Mouse (Mus musculus) embryonic facial prominence, embryonic 15.5 days (tissue): ENCODE data around the gene Olfr70. TPM values are rescaled to one million over a fixed set of nuclear protein-coding genes. Genes with fewer than 3 reads are reported as not detected.
A peak's percentile ranks its signal among the peaks of the same experiment; 100 is the strongest.

ENCODE experiments used
- ATAC-seq: fragments of 200-750 bp; cut with Nextera tagmentation; 2 replicates; pipeline ENCODE4 v1.8.0; 2017; ENCODE audit warnings: low read depth, moderate TSS enrichment; ENCODE audit not compliant: insufficient number of reproducible peaks, low FRiP score, low TSS enrichment
- H3K27ac ChIP-seq: fragments of 300-500 bp; sonication (generic); replicated peaks from 2 replicates; pipeline ENCODE4 v1.5.1; 2015; ENCODE audit warnings: mild to moderate bottlenecking, inconsistent platforms
- H3K27me3 ChIP-seq: fragments of 300-500 bp; sonication (generic); 2 replicates; pipeline ENCODE4 v1.6.1; 2015; ENCODE audit warnings: inconsistent platforms
- H3K36me3 ChIP-seq: fragments of 300-500 bp; sonication (generic); 2 replicates; pipeline ENCODE4 v1.6.1; 2015; ENCODE audit warnings: mild to moderate bottlenecking, inconsistent platforms
- H3K4me1 ChIP-seq: fragments of 300-500 bp; sonication (generic); 2 replicates; pipeline ENCODE4 v1.6.1; 2015; ENCODE audit warnings: inconsistent platforms
- H3K4me2 ChIP-seq: fragments of 300-500 bp; sonication (generic); replicated peaks from 2 replicates; pipeline ENCODE4 v1.6.1; 2015; ENCODE audit warnings: mild to moderate bottlenecking, inconsistent platforms
- H3K4me3 ChIP-seq: fragments of 300-500 bp; sonication (generic); replicated peaks from 2 replicates; pipeline ENCODE4 v1.5.1; 2015; ENCODE audit warnings: mild to moderate bottlenecking, inconsistent platforms
- H3K9ac ChIP-seq: fragments of 300-500 bp; sonication (generic); 2 replicates; pipeline ENCODE4 v1.6.1; 2015; ENCODE audit warnings: inconsistent platforms
- H3K9me3 ChIP-seq: fragments of 300-500 bp; sonication (generic); replicated peaks from 2 replicates; pipeline ENCODE4 v1.6.1; 2016; ENCODE audit warnings: inconsistent platforms
- WGBS: fragments of 180-500 bp; shearing (Covaris S2); methylation state at CpG from one replicate; pipeline ENCODE4 v1.1.7; 2015; 5-methylcytosine and 5-hydroxymethylcytosine counted together
- polyA plus RNA-seq: library from polyadenylated mRNA; unstranded; fragments of >200 nt; fragmentation: Nextera tagmentation; extraction: Ambion mirVana; gene quantifications from 2 replicates; pipeline ENCODE4 v1.2.1, GENCODE M21; 2015

Gene Olfr70
- polyA plus RNA-seq, 1 experiment from 2014 or later = not detected

DNA sequence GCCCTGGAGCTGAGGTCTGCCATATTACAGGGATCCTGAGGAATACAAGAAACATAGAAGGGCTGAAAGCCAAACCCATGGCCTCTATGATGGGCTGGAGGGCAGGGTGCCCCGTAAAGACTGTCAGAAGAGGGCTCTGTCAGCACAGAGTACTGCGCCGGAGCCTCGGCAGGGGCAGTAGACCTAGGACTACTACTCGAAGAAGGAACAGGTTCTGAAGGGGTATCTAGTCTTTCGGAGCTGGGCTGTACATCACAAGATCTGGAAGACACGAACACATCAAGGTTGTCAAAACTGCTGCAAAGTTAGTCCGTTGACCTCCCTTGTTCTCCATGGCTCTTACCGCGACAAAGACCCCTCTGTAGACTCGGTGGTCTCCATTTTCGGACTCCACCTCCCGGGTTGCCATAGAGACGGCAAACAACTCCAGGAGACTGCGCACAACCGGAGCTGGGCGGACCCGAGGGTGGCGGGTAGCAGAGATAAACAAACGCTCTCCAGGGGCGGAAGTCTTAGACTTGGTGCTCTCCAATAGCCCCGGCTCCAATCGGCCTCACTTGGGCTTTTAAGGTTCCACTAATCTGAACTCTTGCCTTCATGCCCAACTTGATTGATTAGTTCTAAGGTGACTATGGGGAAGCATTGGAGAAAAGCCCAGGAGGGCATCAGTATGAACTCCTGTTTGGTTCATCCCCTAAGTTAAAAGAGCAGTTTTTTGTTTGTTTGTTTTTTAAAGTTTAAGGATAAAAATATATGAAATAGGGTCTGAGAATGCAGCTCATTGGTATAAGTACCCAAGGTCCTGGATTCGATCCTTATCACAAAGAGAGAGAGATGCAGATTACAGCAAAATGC lies 47.2 kb downstream of the Olfr70 start, which contains the start of gene Spag8:
TSS of gene Spag8 (minus strand) at position 434 of the 855 bp plus-strand sequence.
- no peaks in the 10 kb centered on the region; the same call in 1 of the 2 replicates for H3K9me3 ChIP-seq
- no peaks in the 10 kb centered on the region for H3K27me3 ChIP-seq
- peaks cover 21% of the 10 kb centered on the region for H3K36me3 ChIP-seq
- 16% methylated on average over 24 of the region's 24 CpGs for WGBS
- H3K4me1 ChIP-seq = peaks cover 18% of the 10 kb centered on the region; the same call in 1 of the 2 replicates
- no peak within 1 kb of the TSS for H3K9ac ChIP-seq
- peak within 1 kb of the TSS; percentile 23 for H3K4me3 ChIP-seq
- peak within 1 kb of the TSS; percentile 38 for H3K4me2 ChIP-seq
- no peak for ATAC-seq
- no peak within 1 kb of the TSS for H3K27ac ChIP-seq

DNA sequence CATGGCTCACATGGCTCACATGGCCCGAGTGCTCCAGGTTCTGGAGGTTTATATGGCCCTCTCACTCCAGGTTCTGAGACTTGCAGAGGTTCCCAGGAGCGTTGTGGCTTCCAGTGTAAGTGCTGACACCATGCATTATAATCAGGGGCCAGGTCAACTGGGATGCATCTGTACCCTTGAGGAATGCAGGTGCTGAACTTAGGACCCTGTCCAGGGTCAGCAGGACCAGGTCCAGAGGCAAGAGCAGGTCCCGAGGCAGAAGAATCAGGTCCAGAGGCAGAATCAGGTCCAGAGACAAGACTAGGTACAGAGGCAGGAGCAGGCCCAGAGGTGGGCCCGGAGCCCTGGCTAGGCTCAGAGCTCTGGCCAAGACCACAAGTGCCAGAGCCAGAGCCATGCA lies 47.9 kb downstream of the Olfr70 start:
- Histone ChIP-seq H3K9me3 (no peaks in the 10 kb centered on the region; the same call in 1 of the 2 replicates), H3K4me3 (no peak overlapping the region), H3K27me3 (no peaks in the 10 kb centered on the region), H3K4me2 (no peak overlapping the region), H3K27ac (no peak overlapping the region), H3K36me3 (peaks cover 26% of the 10 kb centered on the region), H3K9ac (no peak overlapping the region), H3K4me1 (peaks cover 18% of the 10 kb centered on the region; the same call in 1 of the 2 replicates)
- 86% methylated on average over 4 of the region's 4 CpGs for WGBS
- no peak for ATAC-seq

- ATAC-seq = no peak
- peaks cover 54% of the 10 kb centered on the region for H3K36me3 ChIP-seq
- H3K9me3 ChIP-seq = no peaks in the 10 kb centered on the region; the same call in 1 of the 2 replicates
- no peak overlapping the region for H3K27ac ChIP-seq
- H3K4me2 ChIP-seq = no peak overlapping the region
- no peaks in the 10 kb centered on the region for H3K27me3 ChIP-seq
- no peak overlapping the region for H3K4me3 ChIP-seq
- WGBS = 86% methylated on average over 3 of the region's 3 CpGs
- H3K4me1 ChIP-seq = peaks cover 9% of the 10 kb centered on the region; the same call in 1 of the 2 replicates
- no peak overlapping the region for H3K9ac ChIP-seq
Measured at GRCm38 (mm10) chr4:43649783-43650182, 50.8 kb downstream of the Olfr70 start.

Other genes starting within 250 kb of the Olfr70 start
- 3.1 and 3.8 TPM in 2 replicates for gene Cd72, start 246.2 kb downstream of the Olfr70 start, polyA plus RNA-seq
- gene Sit1, start 217.1 kb downstream of the Olfr70 start, polyA plus RNA-seq = not detected in 2 replicates
- 71.7 and 81.0 TPM in 2 replicates for gene Ccdc107, start 207.9 kb downstream of the Olfr70 start, polyA plus RNA-seq
- 36.8 and 39.8 TPM in 2 replicates for gene Arhgef39, start 201.1 kb downstream of the Olfr70 start, polyA plus RNA-seq
- 2.5 and 4.8 TPM in 2 replicates for gene Car9, start 193.8 kb downstream of the Olfr70 start, polyA plus RNA-seq
- gene Tpm2, start 177.0 kb downstream of the Olfr70 start, polyA plus RNA-seq = 456 and 604 TPM in 2 replicates
- gene Creb3, start 138.5 kb downstream of the Olfr70 start, polyA plus RNA-seq = 77.5 and 88.2 TPM in 2 replicates
- 55.8 and 60.9 TPM in 2 replicates for gene Tln1, start 138.1 kb downstream of the Olfr70 start, polyA plus RNA-seq
- 28.6 and 32.5 TPM in 2 replicates for gene Rgp1, start 122.1 kb downstream of the Olfr70 start, polyA plus RNA-seq
- gene Gba2, start 121.9 kb downstream of the Olfr70 start, polyA plus RNA-seq = 21.3 and 22.3 TPM in 2 replicates
- 1.5 and 1.6 TPM in 2 replicates for gene Msmp, start 116.3 kb downstream of the Olfr70 start, polyA plus RNA-seq
- gene Npr2, start 68.9 kb downstream of the Olfr70 start, polyA plus RNA-seq = 19.7 and 20.9 TPM in 2 replicates
- 7.5 and 10.6 TPM in 2 replicates for gene Spag8, start 47.2 kb downstream of the Olfr70 start, polyA plus RNA-seq
- gene Hint2, start 44.3 kb downstream of the Olfr70 start, polyA plus RNA-seq = 88.1 and 91.2 TPM in 2 replicates
- 5.3 and 6.1 TPM in 2 replicates for gene Tmem8b, start 31.8 kb downstream of the Olfr70 start, polyA plus RNA-seq
- gene Fam221b, start 31.7 kb downstream of the Olfr70 start, polyA plus RNA-seq = 2.9 and 4.3 TPM in 2 replicates
- gene Olfr71, start 9.4 kb upstream of the Olfr70 start, polyA plus RNA-seq = not detected in 2 replicates
- gene Hrct1, start 26.4 kb upstream of the Olfr70 start, polyA plus RNA-seq = 0.99 and 1.2 TPM in 2 replicates
- gene Spaar, start 29.2 kb upstream of the Olfr70 start, polyA plus RNA-seq = 0.09 and 0.31 TPM in 2 replicates
- gene Olfr159, start 70.2 kb upstream of the Olfr70 start, polyA plus RNA-seq = not detected in 2 replicates
- 0.13 TPM in 1 of 2 replicates, not detected in the other for gene Olfr156, start 123.1 kb upstream of the Olfr70 start, polyA plus RNA-seq
- gene Olfr157, start 139.4 kb upstream of the Olfr70 start, polyA plus RNA-seq = 0.04 TPM in 2 replicates
- 0.16 TPM in 1 of 2 replicates, not detected in the other for gene Olfr155, start 150.8 kb upstream of the Olfr70 start, polyA plus RNA-seq
- gene Reck, start 174.7 kb upstream of the Olfr70 start, polyA plus RNA-seq = 33.3 and 33.7 TPM in 2 replicates